Mouse (Mus musculus): ENCODE data around the gene Amn. TPM values are rescaled to one million over a fixed set of nuclear protein-coding genes. Genes with fewer than 3 reads are reported as not detected.

The Amn gene
- total RNA-seq, 2 experiments from 2014 or later: not detected

DNA sequence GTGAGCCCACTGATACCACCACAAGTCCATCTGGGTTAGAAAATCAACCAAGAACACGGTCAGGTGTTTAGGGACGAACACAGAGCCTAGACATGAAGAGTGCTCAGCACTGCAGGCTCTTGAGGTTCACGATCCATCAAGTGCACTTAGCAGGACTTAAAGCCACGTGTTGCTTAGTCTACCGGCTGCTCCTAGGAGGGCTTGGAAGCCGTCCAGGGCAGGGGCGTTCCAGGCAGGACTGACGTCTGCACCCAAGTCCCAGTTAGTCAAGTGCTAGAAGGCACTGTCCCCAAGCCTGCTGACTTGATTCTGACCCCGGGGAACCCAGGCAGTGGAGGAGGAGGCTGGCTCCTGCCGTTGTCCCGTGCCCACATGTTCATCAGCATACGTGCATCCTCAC lies 49.7 kb downstream of the Amn start:
- ATAC-seq (replicated peaks; ENCODE audit: poor library complexity): no peak

DNA sequence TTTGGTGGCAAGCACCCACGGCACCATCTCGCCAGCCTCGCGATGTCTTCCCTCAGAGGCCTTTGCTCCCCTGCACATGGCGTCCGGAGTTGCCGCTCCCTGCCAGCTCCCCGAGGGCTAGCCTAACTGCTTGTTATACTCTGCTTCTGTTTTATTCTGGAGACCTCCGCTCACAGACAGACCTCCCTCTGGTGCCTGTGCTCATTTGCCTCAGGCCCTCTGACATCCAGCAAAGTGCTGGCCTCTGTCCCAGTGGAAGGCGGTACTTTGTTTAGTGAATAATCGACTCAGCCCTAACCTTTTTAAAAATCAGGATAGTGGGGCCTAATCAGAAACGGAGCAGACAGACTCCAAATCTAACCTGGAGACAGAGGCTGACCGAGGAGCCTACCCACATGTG lies 50.9 kb downstream of the Amn start:
- ATAC-seq (replicated peaks; ENCODE audit: poor library complexity): no peak

DNA sequence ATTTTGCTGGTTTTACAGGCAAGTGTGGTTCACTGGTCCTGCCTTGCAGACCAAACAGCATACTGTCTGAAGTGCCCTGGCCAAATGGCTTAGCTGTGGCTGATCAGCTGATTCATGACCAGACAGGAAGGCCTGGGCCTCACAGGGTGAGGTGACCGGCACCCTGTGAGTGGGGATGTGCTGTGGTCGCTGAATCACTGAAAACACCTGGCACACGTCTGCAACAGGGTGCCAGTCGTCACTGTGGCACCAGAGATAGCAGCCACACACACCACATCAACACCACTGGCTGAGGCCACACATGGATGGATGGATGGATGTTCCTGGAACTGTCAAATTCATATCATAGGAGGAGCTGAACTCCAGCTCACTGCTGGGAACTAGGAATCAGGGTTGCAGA lies 52.5 kb downstream of the Amn start:
- no peak for ATAC-seq (replicated peaks; ENCODE audit: poor library complexity)

DNA sequence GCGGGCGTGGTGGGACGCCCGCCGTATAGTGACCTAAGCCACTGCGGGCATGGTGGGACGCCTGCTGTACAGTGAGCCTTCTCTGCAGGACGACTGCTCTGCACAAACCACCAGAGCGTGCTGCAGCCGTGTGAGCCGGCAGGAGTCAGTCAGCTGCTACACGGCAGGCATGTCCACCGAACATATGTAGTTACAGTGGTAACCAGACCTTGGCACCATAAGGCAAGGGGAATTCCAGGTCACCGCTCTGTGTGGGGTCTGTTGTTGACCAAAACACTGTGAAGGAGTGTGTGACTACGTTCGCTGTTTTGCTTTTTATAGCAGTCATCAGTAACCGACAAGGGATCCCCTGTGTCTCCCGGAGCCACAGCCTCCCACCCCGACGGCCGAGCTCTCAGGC lies 53.6 kb downstream of the Amn start:
- no peak for ATAC-seq (replicated peaks; ENCODE audit: poor library complexity)

DNA sequence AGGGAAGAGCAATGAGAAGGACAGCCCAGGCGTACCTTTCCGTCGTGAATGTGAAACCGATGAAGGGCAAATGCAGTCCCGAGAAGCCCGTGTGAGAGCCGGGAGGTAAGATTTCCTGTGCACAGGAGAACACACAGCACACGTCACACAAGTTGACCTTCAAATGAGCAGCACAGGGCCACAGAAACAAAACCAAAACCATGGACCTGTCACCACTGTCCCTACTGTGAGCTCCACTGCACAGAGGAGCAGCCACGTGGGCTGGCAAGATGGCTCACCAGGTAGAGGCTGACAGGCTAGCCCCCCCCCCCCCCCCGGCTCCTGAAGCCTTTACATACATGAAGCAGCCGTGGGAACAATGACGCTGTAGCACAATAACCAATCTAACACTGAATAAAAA lies 54.1 kb downstream of the Amn start:
- ATAC-seq (replicated peaks; ENCODE audit: poor library complexity): no peak

DNA sequence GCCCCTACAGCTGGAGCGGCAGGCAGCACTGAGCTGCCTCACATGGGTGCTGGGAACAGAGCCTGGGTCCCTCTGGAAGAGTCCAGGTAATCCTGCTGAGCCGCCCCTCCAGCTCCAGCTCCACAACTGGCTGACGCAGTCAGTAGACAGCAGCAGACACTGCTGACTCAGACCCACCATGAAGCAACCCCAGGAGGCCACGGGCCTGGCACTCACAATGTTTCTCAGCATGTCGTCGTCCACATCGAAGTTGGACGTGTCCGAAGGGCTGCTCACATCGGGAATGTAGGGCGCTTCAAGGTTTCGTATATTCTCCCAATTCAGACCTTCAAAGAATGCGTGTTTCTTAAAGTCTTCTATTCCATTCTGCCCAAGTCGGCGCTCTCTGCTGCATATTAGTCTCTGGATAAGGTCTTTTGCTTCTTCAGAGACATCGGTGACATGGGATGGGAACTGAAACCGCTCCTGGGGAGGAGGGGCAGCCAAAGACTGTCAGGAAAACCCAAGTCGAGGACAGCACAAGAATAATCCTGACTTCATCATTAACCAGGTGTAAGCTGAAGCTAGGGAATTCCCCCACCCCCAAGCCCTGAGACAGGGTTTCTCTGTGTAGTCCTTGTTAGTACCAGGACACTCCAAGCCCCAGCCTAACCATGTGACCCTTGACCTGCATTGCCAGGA lies 55.0 kb downstream of the Amn start:
- no peak for ATAC-seq (replicated peaks; ENCODE audit: poor library complexity)

Other genes starting within 250 kb of the Amn start
- 53.7 and 59.9 TPM in 2 replicates for gene Rcor1, start 231.7 kb upstream of the Amn start, total RNA-seq (2015)
- gene Rcor1, start 231.7 kb upstream of the Amn start, total RNA-seq (2017): 41.1 and 43.2 TPM in 2 replicates
- 12.0 and 12.4 TPM in 2 replicates for gene Traf3, start 104.7 kb upstream of the Amn start, total RNA-seq (2015)
- gene Traf3, start 104.7 kb upstream of the Amn start, total RNA-seq (2017): 24.1 and 24.5 TPM in 2 replicates
- gene 4930595D18Rik, start 86.6 kb upstream of the Amn start, total RNA-seq (2015): not detected in 2 replicates
- not detected in 2 replicates for gene 4930595D18Rik, start 86.6 kb upstream of the Amn start, total RNA-seq (2017)
- gene Cdc42bpb, start 106.6 kb downstream of the Amn start, total RNA-seq (2015): 1.5 and 5.4 TPM in 2 replicates
- 2.9 and 5.2 TPM in 2 replicates for gene Cdc42bpb, start 106.6 kb downstream of the Amn start, total RNA-seq (2017)
- 0.30 TPM in 1 of 2 replicates, not detected in the other for gene Lbhd2, start 135.7 kb downstream of the Amn start, total RNA-seq (2015)
- not detected in 2 replicates for gene Lbhd2, start 135.7 kb downstream of the Amn start, total RNA-seq (2017)
- gene Exoc3l4, start 145.9 kb downstream of the Amn start, total RNA-seq (2015): 0.42 and 1.1 TPM in 2 replicates
- gene Exoc3l4, start 145.9 kb downstream of the Amn start, total RNA-seq (2017): not detected in 2 replicates
- 18.3 and 20.9 TPM in 2 replicates for gene Tnfaip2, start 171.4 kb downstream of the Amn start, total RNA-seq (2015)
- 31.1 and 67.8 TPM in 2 replicates for gene Tnfaip2, start 171.4 kb downstream of the Amn start, total RNA-seq (2017)
- not detected in 2 replicates for gene Gm266, start 214.7 kb downstream of the Amn start, total RNA-seq (2015)
- gene Gm266, start 214.7 kb downstream of the Amn start, total RNA-seq (2017): not detected in 2 replicates

Data from megakaryocyte progenitor cell, adult 5-6 weeks (primary cell).